Mouse (Mus musculus): ENCODE measurements around the gene Dmac1.
A peak's percentile ranks its signal among the peaks of the same experiment; 100 is the strongest.
"Not testable (repeated sequence)": the region's sequence is repeated elsewhere in the genome, so short reads cannot be mapped to it uniquely, and the experiment has no call there.

Dmac1 gene

DNA sequence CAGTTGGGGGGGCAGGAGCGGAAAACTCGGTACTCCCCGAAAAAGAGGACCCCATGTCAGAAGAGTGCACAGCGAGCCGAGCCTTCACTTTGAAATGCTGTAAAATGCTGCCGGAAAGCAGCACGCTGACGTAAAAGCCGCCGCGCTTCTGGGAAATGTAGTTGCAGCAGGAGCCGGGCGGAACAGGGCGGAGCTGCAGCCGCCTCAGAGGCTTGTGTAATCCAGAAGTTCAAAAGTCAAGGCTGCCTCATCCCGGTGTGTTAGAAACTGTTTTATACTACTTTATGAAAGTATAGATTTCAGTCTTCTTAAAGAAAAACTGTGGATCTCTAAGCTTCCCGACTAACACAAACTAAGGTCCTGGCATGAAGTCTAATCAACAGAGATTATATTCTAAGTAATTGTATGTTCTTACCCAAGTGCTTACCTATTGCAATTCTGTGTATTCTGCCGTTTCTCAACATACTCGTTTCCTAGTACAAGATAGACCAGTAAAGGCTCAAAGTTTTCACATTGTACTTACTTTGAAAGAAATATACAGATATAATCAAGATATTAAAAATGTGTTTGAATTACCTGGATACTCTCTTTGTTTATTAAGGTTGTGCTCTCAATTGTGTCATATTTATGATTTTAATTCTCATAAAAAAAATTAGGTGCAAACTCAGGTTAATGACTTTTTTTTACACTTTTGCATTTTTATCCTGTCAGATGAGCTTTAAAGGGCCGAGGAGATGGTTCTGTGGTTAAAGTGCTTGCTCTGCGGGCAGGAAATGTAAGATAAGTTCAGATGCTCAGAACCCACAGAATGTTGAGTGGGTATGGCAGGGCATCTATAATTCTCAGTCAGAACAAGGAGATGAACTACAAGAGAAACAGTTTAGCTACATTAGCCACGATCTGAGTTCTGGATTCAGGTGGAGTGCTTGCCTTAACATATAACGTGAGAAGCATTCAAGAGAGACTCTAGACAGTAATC is at the start of gene Dmac1:
TSS of gene Dmac1 (minus strand) at position 109 of the 979 bp plus-strand sequence.
- peak; percentile 95 to 99 for DNase-seq (ENCODE audit: low spot score in 2 of 2)

DNA sequence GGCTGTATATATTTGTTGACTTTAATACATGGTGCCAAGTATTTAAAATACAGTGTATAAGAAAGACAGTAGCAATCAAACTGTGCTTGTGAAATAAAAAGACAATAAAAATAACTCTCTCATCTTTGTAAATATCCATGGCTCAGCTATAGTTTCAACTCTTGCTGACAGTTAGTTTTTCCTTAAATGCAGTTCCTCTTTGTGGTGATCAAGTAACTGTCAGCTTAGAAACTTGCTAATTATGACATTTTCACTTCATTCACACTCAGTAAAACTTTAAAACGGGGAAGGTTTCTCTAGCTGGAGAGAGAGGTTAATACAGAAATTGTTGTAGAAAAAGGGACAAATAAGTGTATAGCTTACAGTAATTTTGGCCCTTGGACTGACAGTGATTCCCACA is 37.3 kb upstream of the Dmac1 start:
- DNase-seq (ENCODE audit: low spot score in 2 of 2) = no peak

DNA sequence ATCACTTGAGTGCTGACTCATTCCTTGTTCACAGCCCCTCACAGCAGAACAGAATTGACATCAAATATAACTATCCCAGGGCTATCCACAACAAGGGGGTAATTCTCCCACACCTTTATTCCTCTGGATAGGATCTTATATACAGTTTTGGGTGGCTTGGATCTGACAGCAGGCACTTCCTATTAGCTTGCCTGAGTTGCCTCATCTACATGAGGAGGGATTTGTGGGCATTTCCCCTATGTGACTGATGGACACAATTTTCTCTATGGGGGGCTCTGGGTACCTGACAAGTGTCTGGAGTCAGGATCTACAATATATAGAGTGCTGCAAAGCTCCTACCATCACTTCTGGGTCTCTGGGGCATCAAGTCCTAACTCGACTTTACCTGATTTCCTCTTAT is 36.9 kb upstream of the Dmac1 start:
- DNase-seq (ENCODE audit: low spot score in 2 of 2) = no peak

DNA sequence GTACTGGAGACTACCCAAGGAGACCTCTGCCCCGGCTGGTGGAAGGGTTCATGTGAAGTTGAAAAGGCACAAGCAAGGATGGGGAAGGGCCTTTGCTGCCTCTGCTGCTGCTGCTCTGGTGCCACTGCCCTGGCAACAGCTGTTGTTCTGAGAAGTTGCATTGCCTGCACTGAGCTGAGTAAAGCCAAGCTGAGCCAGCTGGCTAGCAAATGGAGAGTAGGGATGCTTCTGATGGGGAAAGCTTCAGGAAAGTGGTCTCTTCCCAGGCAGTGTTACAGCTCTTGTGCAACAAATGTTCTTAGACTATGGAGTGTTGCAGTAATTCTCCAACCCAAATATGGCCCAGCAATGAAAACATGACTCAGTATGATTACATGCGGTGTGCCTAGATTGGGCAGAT is 33.8 kb upstream of the Dmac1 start:
- no peak for DNase-seq (ENCODE audit: low spot score in 2 of 2)

DNA sequence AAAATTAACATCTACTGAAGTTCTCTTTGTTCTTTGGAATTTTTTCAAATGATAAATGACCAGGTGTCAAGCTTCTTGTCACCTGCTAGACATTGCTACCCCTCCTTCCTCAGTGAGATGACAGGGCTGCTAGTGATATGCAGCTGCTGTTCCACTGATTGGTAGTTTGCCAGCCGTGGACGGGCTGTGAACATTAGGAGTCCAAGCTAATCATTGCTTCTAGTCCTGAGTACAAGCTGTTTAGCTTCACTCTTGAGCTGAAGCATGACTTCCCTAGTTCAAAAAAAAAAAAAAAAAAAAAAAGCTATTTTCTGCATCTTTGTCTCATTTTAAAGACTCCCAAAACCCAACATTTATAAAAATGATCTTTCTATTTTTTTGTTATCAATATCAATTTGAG is 33.2 kb upstream of the Dmac1 start:
- DNase-seq (ENCODE audit: low spot score in 2 of 2) = no peak

DNA sequence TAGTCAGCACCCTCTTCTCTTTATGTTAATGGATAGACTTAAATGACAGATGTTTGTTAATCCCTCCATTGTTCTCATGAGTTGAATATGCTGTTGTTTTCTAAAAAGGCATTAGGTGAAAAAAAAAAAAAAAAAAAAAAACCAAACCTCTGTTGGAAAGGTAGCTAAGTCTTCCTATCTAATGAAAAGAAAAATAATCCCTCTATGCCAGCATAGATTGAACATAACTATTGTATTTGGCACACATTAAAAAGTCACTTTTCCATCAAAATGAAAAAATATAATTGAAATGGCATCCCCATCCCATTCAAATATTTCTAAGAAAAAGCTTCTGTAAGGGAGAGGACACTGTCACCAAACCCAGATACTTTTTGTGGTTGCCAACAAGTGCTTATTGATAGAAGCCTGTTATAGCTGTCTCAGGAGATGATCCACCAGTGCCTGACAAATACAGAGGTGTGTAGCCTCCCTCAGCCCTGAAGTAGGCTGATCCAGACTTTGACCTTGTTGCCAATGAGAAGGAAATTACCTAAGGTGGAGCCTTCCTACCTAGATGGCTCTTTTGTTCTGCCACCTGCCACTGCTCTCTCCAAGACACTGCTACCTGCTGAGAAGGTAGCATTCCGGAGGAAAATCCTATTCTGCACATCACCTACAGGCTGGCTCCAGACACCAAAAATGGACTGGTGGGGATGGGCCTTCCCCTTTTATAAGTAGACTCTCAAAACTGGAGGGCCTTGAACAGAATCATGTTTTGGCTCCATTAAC is 22.3 kb upstream of the Dmac1 start:
- no peak for DNase-seq (ENCODE audit: low spot score in 2 of 2)

DNA sequence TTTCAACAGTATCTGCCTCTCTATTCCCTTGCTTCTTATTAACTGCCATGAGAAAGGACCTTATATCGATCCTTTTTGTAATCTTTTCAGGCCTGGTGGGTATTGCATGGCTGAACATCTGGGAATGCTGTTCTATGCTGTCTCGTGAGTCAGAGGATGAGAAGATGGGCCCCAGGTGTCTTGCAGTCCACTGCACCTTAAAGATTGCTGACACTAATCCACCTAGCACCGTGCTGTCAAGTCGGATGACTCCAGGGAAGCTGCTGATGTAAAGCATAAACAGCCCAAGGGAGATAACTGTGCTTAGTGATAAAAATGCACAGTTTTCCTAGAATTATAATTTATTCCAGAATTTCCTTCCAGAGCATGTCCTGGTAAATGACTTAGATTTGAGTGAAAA is 14.2 kb upstream of the Dmac1 start:
- no peak for DNase-seq (ENCODE audit: low spot score in 2 of 2)

DNA sequence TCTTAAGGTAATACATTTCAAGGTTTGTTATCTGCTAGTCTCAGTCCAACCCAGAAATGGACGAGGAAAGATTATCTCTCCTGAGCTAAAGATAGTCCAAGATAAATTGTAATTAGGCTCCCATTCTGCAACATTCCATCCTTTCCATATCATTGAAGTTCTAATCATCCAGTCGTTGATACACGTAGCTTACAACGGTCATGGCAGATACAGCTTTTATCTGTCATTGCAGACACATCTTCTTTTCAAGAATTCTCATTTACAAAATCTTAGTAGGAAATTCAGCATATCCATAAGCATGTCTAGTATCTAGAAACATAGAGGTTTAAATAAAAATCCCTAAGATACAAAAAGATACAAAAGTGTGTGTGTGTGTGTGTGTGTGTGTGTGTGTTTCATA is 13.0 kb upstream of the Dmac1 start:
- no peak for DNase-seq (ENCODE audit: low spot score in 2 of 2)

DNA sequence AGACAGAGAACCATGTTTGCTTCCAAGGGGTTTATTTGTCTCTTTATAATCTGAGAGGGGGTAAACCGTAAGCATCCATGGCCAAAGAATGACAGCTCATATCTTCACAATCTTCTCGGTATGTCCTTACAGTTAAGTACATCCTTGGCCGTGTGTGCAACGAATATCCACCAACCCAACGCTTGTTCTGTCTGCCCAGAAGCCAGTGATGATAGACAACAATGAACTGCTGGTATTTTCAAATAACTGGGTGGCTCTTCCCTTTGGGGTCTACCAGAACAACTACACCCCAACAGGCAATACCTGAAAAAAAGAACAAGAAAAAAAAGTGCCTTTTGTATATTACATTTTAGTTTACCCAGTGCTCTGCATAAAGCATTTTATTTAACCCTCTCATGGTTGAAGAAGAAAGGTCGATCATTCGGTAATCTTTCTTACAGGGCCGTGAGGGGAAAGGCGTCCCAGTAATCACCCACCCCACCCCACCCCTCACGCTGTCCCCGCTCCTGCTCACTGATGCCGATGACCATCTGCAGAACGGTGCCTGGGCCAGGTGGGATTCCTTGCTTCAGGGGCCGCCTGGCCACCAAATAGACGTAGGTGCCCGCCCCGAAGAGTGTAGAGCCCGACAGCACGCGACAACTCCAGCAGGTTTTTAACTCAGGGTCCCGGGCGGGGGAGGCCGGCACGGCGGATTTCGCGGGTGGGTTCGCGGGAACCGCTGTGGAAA is 473 bp downstream of the Dmac1 start:
- no peak for DNase-seq (ENCODE audit: low spot score in 2 of 2)

DNA sequence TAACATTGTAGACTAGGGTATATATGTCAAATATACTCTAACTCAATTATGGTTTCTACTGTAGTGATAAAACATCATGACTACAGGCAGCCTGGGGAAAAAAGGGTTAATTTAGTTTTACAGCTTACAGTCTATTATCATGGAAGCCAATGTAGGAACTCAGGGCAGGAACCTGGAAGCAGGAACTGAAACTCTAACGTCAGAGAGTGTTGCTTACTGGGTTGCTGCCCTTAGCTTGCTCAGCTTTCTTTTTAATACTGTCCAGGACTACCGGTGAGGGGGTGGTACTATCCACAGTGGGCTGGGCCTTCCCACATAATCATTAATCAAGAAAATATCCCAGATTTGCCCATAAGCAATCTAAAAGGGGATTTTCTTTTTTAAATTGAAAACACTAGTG is 2.4 kb downstream of the Dmac1 start:
- DNase-seq (ENCODE audit: low spot score in 2 of 2) = no peak

DNA sequence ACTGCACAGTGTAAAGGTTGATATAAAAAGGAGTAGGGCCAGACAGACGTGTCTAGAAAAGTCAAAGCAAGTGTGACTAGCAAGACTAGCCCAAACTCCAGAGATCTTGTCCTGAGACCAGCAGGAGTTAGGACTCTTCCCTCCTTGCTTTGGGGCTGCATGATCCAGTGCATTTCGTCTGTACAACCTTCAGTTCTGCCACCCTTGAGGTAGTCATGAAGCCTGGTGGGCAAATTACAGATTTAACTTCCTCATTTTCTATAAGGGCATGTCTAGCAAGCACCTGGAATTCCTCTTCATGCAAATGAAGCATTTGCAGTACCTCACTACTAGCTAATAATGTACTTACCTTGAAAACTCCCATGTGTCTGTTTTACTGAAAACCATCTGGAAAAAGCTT is 10.2 kb downstream of the Dmac1 start:
- DNase-seq (ENCODE audit: low spot score in 2 of 2) = no peak

DNA sequence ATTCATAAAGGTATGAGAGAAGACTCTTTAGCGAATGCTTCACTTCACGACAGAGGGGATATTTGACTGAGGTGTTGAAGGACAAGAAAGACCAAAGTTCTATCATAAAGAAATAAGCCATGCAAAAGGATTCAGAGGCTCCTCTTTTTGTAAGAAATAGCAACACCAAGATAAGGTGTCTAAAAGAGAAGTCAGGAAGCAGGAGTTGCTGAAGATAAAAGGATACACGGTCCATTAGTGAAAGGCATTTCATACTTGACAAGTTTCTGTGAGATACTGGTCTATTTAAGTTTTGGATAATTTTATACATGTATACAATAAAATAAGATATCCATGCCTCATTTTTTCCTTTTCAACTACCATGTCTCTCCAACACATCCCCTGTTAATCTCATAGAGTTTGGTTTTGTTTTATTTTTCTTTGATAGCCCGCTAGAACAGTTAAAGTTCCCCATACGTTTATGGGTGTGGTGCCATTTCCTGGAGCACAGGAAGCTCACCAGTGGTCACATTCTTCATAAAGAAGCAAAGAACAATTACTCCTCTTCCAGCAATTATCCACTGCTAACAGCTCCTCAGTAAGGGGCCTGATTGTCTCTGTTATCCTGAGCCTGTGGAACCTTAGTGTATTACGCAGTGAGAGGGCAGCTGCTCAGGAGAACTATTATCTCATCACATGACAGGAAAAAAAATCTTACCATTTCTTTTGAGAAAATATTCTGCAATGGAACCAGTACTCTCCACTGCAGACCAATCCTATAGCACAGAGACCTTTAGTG is 11.1 kb downstream of the Dmac1 start:
- DNase-seq (ENCODE audit: low spot score in 2 of 2) = no peak

DNA sequence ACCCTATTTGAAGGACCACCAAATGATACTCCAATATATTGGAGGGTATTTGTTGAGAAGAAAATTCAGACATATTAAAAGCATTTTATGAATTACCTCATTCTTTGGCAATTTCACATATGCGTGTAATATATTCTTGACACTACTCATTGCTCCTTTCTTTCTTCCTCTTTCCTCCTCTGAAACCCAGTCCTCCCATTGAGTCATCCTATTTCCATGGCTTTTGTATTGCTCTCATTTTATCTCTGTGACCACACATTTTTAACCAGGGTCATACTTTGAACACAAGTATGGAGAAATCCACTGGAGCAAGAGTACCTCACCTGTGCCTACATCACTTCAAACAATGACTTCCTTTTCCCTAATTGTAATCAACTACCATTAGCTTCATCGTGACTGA is 13.9 kb downstream of the Dmac1 start:
- no peak for DNase-seq (ENCODE audit: low spot score in 2 of 2)

DNA sequence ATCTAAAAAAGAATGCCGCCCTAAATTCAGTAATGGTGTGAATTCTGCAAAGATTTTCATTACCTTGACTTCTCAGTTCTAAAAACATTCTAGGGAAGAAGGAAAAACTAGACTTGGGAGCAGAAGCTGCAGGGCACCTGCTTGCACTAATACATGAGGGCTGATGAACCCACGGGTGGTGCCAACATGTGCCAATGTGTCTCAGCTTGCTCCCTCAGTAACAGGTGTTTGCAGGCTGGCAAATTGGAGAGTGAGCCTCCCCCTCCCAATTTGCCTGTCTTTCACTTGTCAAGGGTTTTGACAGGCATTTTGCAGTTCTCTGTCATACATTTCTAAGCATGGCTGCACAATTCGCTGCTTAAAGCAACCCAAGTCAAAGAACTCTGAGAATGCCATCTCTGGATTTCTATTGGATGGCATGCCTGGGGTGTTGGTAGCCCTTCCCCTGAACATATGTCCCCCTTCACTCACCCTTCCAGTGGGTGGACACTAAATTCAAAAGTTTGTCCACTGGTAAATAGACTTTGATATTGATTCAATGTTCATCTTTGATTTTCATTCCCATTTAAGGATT is 14.5 kb downstream of the Dmac1 start:
- no peak for DNase-seq (ENCODE audit: low spot score in 2 of 2)

DNA sequence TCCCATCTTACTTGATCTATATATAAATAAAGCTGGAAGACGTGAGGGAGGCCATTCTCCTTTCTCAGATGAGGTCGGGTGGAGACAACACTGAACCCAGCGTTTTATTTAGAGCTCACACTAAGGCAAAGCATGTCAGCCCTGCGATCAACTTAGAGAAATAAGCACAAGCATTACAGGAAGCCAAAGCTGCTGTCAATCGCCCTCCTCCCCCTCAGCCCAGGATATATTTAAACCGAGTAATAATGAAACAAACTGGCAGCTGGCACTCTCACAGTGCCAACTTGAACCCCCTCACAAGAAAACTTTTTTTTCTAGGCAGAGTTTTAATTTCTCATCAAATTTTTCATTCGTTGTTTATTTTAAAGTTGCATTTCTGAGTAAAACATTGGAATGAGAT is 15.7 kb downstream of the Dmac1 start:
- no peak for DNase-seq (ENCODE audit: low spot score in 2 of 2)

DNA sequence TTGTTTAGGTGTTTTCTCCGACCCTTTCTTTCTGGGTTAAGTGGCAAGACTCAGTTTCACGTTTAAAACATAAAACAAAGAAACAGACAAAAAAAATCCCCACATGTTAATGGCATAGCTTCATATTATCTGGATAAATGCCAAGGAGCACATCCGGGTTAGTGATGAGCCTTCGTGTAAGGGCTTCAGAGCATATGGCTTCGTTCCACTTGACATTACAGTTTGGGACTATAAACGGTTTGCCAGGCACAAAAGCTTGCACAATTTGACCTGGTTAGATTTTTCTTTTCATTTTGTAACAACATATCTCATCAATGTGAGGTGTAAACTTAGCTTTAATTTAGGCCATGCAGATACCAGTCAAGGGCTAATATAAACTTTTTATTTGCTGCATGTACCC is 17.9 kb downstream of the Dmac1 start:
- no peak for DNase-seq (ENCODE audit: low spot score in 2 of 2)

DNA sequence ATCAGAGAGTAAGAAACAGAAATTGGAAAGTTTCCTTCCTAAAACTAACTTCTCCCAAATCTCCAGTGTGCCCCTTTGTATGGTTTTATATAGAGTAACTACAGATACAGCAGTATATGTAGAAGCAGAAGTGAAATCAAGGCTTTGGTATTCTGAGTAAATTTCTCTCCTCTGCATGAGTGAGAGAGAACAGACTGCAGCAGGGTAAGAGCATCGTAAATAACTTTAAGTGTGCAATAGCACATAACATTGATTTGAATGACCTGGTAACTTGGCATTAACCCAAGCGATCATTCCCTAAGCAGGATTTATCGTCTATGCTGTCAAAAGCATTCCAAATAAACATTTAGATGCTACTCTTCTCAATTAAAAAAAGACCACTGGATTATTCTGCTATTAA is 18.7 kb downstream of the Dmac1 start:
- no peak for DNase-seq (ENCODE audit: low spot score in 2 of 2)

DNA sequence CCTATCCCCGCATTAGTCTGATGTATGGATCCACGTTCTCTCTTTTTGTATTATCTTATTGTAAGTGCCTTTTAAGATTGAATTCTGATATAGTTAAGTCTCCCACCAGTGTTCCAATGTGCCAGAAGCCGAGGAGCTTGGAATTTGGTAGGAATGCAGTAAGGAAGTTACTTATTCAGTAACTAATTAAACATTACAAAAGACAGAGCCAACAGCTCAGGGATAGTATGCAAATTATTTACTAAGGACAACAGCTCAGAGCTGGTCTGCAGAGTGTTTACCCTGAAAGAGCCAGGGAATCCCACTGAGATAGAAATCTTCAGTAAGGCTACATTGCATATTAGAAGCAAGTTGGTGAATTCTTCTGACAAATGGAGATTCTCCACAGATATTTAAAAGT is 43.5 kb downstream of the Dmac1 start:
- DNase-seq (ENCODE audit: low spot score in 2 of 2) = not testable (repeated sequence)
